Mouse (Mus musculus) forebrain, embryonic 13.5 days (tissue): ENCODE measurements around the gene Pdgfb. TPM values are rescaled to one million over a fixed set of nuclear protein-coding genes. Genes with fewer than 3 reads are reported as not detected.

Experiments
- ATAC-seq: fragments of 200-750 bp; cut with Nextera tagmentation; 2 replicates; pipeline ENCODE4 v1.8.0; 2017
- H3K27ac ChIP-seq: fragments of 300-500 bp; sonication (generic); 2 replicates; pipeline ENCODE4 v1.5.1; 2015; ENCODE audit warnings: inconsistent platforms, mild to moderate bottlenecking, moderate library complexity
- H3K27me3 ChIP-seq: fragments of 300-500 bp; sonication (generic); 2 replicates; pipeline ENCODE4 v1.6.1; 2015; ENCODE audit warnings: mild to moderate bottlenecking, inconsistent platforms
- H3K36me3 ChIP-seq: fragments of 300-500 bp; sonication (generic); 2 replicates; pipeline ENCODE4 v1.6.1; 2015; ENCODE audit warnings: mild to moderate bottlenecking, inconsistent platforms; ENCODE audit not compliant: poor library complexity, severe bottlenecking
- H3K4me1 ChIP-seq: fragments of 300-500 bp; sonication (generic); 2 replicates; pipeline ENCODE4 v1.6.1; 2015; ENCODE audit warnings: inconsistent platforms
- H3K4me2 ChIP-seq: fragments of 300-500 bp; sonication (generic); 2 replicates; pipeline ENCODE4 v1.6.1; 2015; ENCODE audit warnings: inconsistent platforms, mild to moderate bottlenecking, moderate library complexity
- H3K4me3 ChIP-seq: fragments of 300-500 bp; sonication (generic); 2 replicates; pipeline ENCODE4 v1.5.1; 2015; ENCODE audit warnings: mild to moderate bottlenecking, inconsistent platforms
- H3K9ac ChIP-seq: fragments of 300-500 bp; sonication (generic); 2 replicates; pipeline ENCODE4 v1.6.1; 2015; ENCODE audit warnings: mild to moderate bottlenecking, inconsistent platforms
- H3K9me3 ChIP-seq: fragments of 300-500 bp; sonication (generic); replicated peaks from 2 replicates; pipeline ENCODE4 v1.6.1; 2016; ENCODE audit warnings: inconsistent platforms
- WGBS: fragments of 180-500 bp; shearing (Covaris S2); methylation state at CpG from one replicate; pipeline ENCODE4 v1.1.7; 2015; 5-methylcytosine and 5-hydroxymethylcytosine counted together
- polyA plus RNA-seq: library from polyadenylated mRNA; unstranded; fragments of >200 nt; fragmentation: Nextera tagmentation; extraction: Ambion mirVana; gene quantifications from 2 replicates; pipeline ENCODE4 v1.2.1, GENCODE M21; 2015

Gene Pdgfb
- polyA plus RNA-seq, 1 experiment from 2014 or later, result 1.9 TPM

- no peaks in the 10 kb centered on the region for H3K9me3 ChIP-seq
These were observed 11.2 kb downstream of the Pdgfb start for GRCm38 (mm10) chr15:80003581-80003980.

GRCm38 (mm10) chr15:80001601-80002000 is 13.2 kb downstream of the Pdgfb start:
- WGBS, result 95% methylated on average over 23 of the region's 23 CpGs
- Histone ChIP-seq H3K36me3 (no peaks in the 10 kb centered on the region), H3K27me3 (no peaks in the 10 kb centered on the region), H3K4me2 (no peak overlapping the region), H3K4me3 (no peak overlapping the region), H3K27ac (no peak overlapping the region), H3K9ac (no peak overlapping the region), H3K4me1 (peaks cover 10% of the 10 kb centered on the region), H3K9me3 (no peaks in the 10 kb centered on the region)
- ATAC-seq, result no peak

More at GRCm38 (mm10) chr15:80003581-80003980, 11.2 kb downstream of the Pdgfb start:
- Histone ChIP-seq H3K4me3 (no peak overlapping the region), H3K27ac (no peak overlapping the region; the same call in 1 of the 2 replicates), H3K27me3 (no peaks in the 10 kb centered on the region; the same call in 1 of the 2 replicates), H3K9ac (no peak overlapping the region), H3K36me3 (no peaks in the 10 kb centered on the region), H3K4me2 (no peak overlapping the region), H3K4me1 (peaks cover 10% of the 10 kb centered on the region)
- ATAC-seq, result no peak
- WGBS, result 36% methylated on average over 2 of the region's 2 CpGs

GRCm38 (mm10) chr15:80000694-80001093 is 14.1 kb downstream of the Pdgfb start:
- no peak overlapping the region for H3K4me3 ChIP-seq
- no peaks in the 10 kb centered on the region for H3K27me3 ChIP-seq
- H3K27ac ChIP-seq, result no peak overlapping the region
- peaks cover 10% of the 10 kb centered on the region for H3K4me1 ChIP-seq
- ATAC-seq, result no peak
- 69% methylated on average over 8 of the region's 8 CpGs for WGBS
- H3K9me3 ChIP-seq, result no peaks in the 10 kb centered on the region
- no peak overlapping the region for H3K9ac ChIP-seq
- H3K4me2 ChIP-seq, result no peak overlapping the region
- no peaks in the 10 kb centered on the region for H3K36me3 ChIP-seq

DNA sequence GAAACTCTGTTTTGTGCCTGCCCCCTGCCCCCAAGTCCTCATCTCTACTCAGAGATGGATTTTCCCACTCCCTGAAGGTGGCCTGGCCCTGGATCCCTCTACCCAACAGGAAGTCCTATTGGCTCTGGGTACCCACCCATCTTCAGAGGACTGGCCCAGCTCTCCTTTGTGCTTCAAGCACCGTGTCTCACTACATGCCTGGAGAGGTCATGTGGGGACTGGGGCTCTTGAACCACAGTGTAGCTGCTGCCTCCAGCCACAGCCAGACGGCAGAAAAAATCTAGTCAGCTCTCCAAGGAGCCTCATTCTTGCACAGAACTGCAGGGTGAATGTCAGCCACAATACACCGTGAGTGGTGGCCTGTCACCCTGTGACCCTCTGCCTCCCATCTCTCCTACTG is 16.8 kb downstream of the Pdgfb start:
- H3K4me3 ChIP-seq, result no peak overlapping the region
- H3K4me2 ChIP-seq, result no peak overlapping the region
- H3K4me1 ChIP-seq, result no peaks in the 10 kb centered on the region
- 71% methylated on average over 3 of the region's 3 CpGs for WGBS
- no peak overlapping the region for H3K9ac ChIP-seq
- no peaks in the 10 kb centered on the region for H3K27me3 ChIP-seq
- no peaks in the 10 kb centered on the region for H3K36me3 ChIP-seq
- H3K27ac ChIP-seq, result no peak overlapping the region
- H3K9me3 ChIP-seq, result no peaks in the 10 kb centered on the region
- no peak for ATAC-seq

- Histone ChIP-seq H3K9me3 (no peaks in the 10 kb centered on the region), H3K36me3 (no peaks in the 10 kb centered on the region), H3K4me1 (no peaks in the 10 kb centered on the region), H3K27ac (no peak overlapping the region), H3K9ac (no peak overlapping the region), H3K4me3 (no peak overlapping the region), H3K4me2 (no peak overlapping the region), H3K27me3 (no peaks in the 10 kb centered on the region)
- ATAC-seq, result no peak
- WGBS, result 93% methylated on average over 11 of the region's 11 CpGs
These were observed 18.0 kb downstream of the Pdgfb start for GRCm38 (mm10) chr15:79996781-79997180.

GRCm38 (mm10) chr15:79995552-79995951 is 19.2 kb downstream of the Pdgfb start:
- no peaks in the 10 kb centered on the region for H3K9me3 ChIP-seq
- no peak overlapping the region for H3K4me2 ChIP-seq
- H3K4me1 ChIP-seq, result no peaks in the 10 kb centered on the region
- no peaks in the 10 kb centered on the region for H3K36me3 ChIP-seq
- no peak for ATAC-seq
- no peak overlapping the region for H3K27ac ChIP-seq
- WGBS, result 88% methylated on average over 7 of the region's 7 CpGs
- no peaks in the 10 kb centered on the region for H3K27me3 ChIP-seq
- no peak overlapping the region for H3K4me3 ChIP-seq
- no peak overlapping the region for H3K9ac ChIP-seq

DNA sequence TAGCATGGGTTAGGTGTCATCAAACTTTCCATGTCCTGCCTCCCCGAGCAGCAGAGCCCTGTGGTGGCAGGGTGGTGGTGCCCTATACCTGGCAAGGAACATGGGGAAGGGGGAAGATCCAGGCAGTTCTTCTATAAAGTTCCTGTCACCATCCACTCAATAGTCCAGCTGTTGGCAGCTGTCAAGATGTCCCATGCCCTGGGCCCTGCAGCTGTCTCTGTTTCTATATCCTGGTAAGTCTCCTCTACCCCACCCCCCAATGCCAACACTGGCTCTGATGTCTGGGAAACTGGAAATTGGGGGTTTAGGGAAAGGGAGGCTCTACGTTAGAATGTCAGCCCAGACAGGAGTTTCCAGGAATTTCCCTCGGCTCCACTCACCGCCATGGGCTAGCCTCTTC is 20.2 kb downstream of the Pdgfb start:
- Histone ChIP-seq H3K4me3 (no peak overlapping the region), H3K27ac (no peak overlapping the region), H3K9me3 (no peaks in the 10 kb centered on the region), H3K9ac (no peak overlapping the region), H3K4me1 (no peaks in the 10 kb centered on the region), H3K27me3 (no peaks in the 10 kb centered on the region), H3K4me2 (no peak overlapping the region), H3K36me3 (no peaks in the 10 kb centered on the region)
- ATAC-seq, result no peak
- WGBS, result 79% methylated on average over 4 of the region's 4 CpGs

DNA sequence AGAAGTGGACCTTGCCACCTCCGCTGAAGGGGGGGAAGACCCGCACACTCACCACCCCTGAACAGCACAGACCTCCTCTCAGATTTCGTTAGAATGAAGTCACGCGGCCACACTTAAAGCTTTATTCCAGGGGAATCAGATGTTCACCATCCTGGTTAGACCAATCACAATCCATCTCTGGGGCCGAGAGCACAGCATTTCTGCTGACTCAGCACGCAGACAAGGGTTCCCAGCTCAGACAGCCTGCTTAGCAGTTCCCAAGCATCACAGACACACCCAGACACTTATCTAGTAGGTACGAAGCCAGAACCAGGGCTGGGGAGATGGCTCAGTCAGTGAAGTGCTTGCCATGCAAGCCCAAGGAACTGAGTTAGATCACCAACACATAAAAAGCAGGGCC is 28.6 kb downstream of the Pdgfb start:
- no peaks in the 10 kb centered on the region for H3K9me3 ChIP-seq
- no peak overlapping the region for H3K4me2 ChIP-seq
- no peaks in the 10 kb centered on the region for H3K4me1 ChIP-seq
- no peaks in the 10 kb centered on the region for H3K27me3 ChIP-seq
- no peak for ATAC-seq
- H3K9ac ChIP-seq, result no peak overlapping the region
- H3K36me3 ChIP-seq, result no peaks in the 10 kb centered on the region
- no peak overlapping the region for H3K4me3 ChIP-seq
- H3K27ac ChIP-seq, result no peak overlapping the region
- WGBS, result 75% methylated on average over 8 of the region's 8 CpGs

DNA sequence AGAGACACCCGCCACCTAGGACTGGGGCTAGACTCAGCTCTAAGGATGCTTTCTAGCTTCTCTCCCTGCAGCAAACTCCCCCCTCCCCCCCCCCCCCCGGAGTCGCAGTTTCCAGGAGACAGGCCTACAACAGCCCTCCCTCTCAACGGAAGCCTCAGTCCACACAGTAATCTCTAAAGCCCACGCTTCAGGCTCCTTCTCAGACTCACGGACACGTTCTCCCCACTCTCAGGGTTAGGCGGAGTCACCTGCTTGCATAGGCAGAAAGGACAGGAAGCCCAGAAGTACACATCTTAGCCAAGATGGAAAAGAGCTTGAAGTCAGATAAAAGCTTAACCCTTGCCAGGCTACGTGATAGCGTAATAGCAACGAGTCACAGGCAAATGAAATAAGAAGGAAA is 29.3 kb downstream of the Pdgfb start:
- no peaks in the 10 kb centered on the region for H3K9me3 ChIP-seq
- H3K4me2 ChIP-seq, result no peak overlapping the region
- WGBS, result 59% methylated on average over 11 of the region's 11 CpGs
- no peak for ATAC-seq
- H3K27ac ChIP-seq, result no peak overlapping the region
- no peaks in the 10 kb centered on the region for H3K4me1 ChIP-seq
- no peaks in the 10 kb centered on the region for H3K36me3 ChIP-seq
- no peak overlapping the region for H3K4me3 ChIP-seq
- H3K9ac ChIP-seq, result no peak overlapping the region
- no peaks in the 10 kb centered on the region for H3K27me3 ChIP-seq

- Histone ChIP-seq H3K9ac (no peak overlapping the region), H3K9me3 (no peaks in the 10 kb centered on the region), H3K4me3 (no peak overlapping the region), H3K4me1 (no peaks in the 10 kb centered on the region), H3K27me3 (no peaks in the 10 kb centered on the region), H3K36me3 (no peaks in the 10 kb centered on the region), H3K4me2 (no peak overlapping the region), H3K27ac (no peak overlapping the region)
- 72% methylated on average over 7 of the region's 7 CpGs for WGBS
- no peak for ATAC-seq
These were observed 30.6 kb downstream of the Pdgfb start for GRCm38 (mm10) chr15:79984152-79984551.

DNA sequence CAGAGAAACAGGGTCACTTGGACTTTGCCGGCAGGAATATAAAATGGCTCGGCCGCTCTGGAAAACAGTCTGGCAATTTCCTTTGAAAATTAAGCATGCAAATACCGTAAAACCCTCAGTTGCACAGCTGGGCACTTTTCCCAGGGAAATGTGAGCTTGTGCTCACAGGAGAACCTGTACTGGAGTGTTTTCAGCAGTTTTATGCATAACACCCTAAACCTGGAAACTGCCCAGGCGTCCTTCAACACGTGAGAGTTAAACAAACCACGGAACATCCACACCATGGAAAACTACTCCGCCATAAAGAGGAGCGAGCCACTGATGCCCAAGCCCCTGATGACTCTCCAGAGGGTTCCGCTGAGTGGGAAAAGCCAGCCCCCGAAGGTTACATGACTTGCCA is 34.1 kb downstream of the Pdgfb start:
- Histone ChIP-seq H3K27me3 (no peaks in the 10 kb centered on the region), H3K4me2 (no peak overlapping the region), H3K9me3 (no peaks in the 10 kb centered on the region), H3K9ac (no peak overlapping the region), H3K27ac (no peak overlapping the region), H3K36me3 (no peaks in the 10 kb centered on the region), H3K4me3 (no peak overlapping the region), H3K4me1 (no peaks in the 10 kb centered on the region)
- WGBS, result 87% methylated on average over 11 of the region's 11 CpGs
- no peak for ATAC-seq

- Histone ChIP-seq H3K27me3 (no peaks in the 10 kb centered on the region), H3K4me2 (no peak overlapping the region), H3K9me3 (no peaks in the 10 kb centered on the region), H3K4me1 (no peaks in the 10 kb centered on the region), H3K36me3 (no peaks in the 10 kb centered on the region), H3K4me3 (no peak overlapping the region), H3K9ac (no peak overlapping the region), H3K27ac (no peak overlapping the region)
- no peak for ATAC-seq
- WGBS, result 97% methylated on average over 11 of the region's 11 CpGs
These were observed 42.6 kb downstream of the Pdgfb start for GRCm38 (mm10) chr15:79972186-79972585.

DNA sequence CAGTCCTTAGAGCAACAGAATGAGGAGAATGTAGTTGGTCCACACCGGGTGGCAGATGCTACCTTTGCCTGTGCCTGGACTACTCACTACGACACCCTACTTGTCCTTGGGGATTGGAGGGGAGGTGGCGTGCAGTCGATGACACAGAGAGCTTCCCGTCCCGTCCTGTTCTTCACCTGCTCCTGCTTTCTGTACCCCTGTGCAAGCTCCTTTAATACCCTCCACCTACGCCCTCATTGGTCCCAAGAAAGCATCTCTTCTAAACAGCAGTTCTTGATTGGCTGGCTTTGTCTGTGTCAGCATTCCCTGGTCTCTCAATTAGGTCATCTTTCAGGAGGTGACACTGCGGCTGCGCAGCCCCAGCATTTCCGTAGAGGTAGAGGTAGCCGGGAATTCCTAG is 43.8 kb downstream of the Pdgfb start, which contains the start of gene Cbx7:
Gene Cbx7, minus strand, starts transcription at position 180 of the 400 bp plus-strand sequence.
- WGBS, result 95% methylated on average over 11 of the region's 11 CpGs
- no peaks in the 10 kb centered on the region for H3K36me3 ChIP-seq

More for the DNA sequence above, 43.8 kb downstream of the Pdgfb start, which contains the start of gene Cbx7:
- Histone ChIP-seq H3K27ac (no peak within 1 kb of the TSS), H3K27me3 (no peaks in the 10 kb centered on the region), H3K4me1 (no peaks in the 10 kb centered on the region), H3K9ac (no peak within 1 kb of the TSS), H3K4me3 (no peak within 1 kb of the TSS), H3K9me3 (no peaks in the 10 kb centered on the region), H3K4me2 (no peak within 1 kb of the TSS)
- no peak for ATAC-seq
